Mouse (Mus musculus) CH12.LX (cell line): ENCODE data around the gene Pole2.

Source experiments
- CHD1 ChIP-seq: IDR thresholded peaks from 2 replicates; pipeline ENCODE4 v1.6.1; 2012; ENCODE audit warnings: low read depth, low read length, improper control_type of control experiment, inconsistent platforms
- CTCF ChIP-seq, 2 experiments: IDR thresholded peaks in 1 of 2; conservative IDR thresholded peaks in 1 of 2; 2 replicates each; pipeline ENCODE4 v1.5.1; 2011 to 2012; ENCODE audit warnings: low read depth in 2 of 2, low read length in 2 of 2, improper control_type of control experiment in 1 of 2, inconsistent platforms in 1 of 2, mild to moderate bottlenecking in 1 of 2, moderate library complexity in 1 of 2
- EP300 ChIP-seq: IDR thresholded peaks from 2 replicates; pipeline ENCODE4 v1.6.1; 2011; ENCODE audit warnings: low read length, improper control_type of control experiment
- POLR2A ChIP-seq: IDR thresholded peaks from 2 replicates; pipeline ENCODE4 v1.6.1; 2011; ENCODE audit warnings: low read depth, mild to moderate bottlenecking, improper control_type of control experiment, low read length
- RCOR1 ChIP-seq: conservative IDR thresholded peaks from 2 replicates; pipeline ENCODE4 v1.6.1; 2012; ENCODE audit warnings: low read depth, mild to moderate bottlenecking, inconsistent platforms, low read length, improper control_type of control experiment
- TBP ChIP-seq: conservative IDR thresholded peaks from 2 replicates; pipeline ENCODE4 v1.6.1; 2011; ENCODE audit warnings: low read depth, low read length, improper control_type of control experiment
- USF2 ChIP-seq: conservative IDR thresholded peaks from 2 replicates; pipeline ENCODE4 v1.6.1; 2011; ENCODE audit warnings: low read depth, low read length, improper control_type of control experiment

GRCm38 (mm10) chr12:69156436-69156835 lies 71.6 kb downstream of the Pole2 start:
- TF ChIP-seq USF2 (no peak), EP300 (no peak), RCOR1 (no peak), TBP (no peak), CHD1 (no peak), POLR2A (no peak; the same call in none of the 2 replicates), CTCF (conservative IDR thresholded peaks at IDR 0.05 in 1 of 2, IDR thresholded peaks at IDR 0.05 in 1 of 2; ENCODE audit: low read depth in 2 of 2, low read length in 2 of 2) (no peak)
